Mouse (Mus musculus): Measurements from ENCODE around the gene Cds2.
"Not testable (repeated sequence)": the region's sequence is repeated elsewhere in the genome, so short reads cannot be mapped to it uniquely, and the experiment has no call there.

Gene Cds2

DNA sequence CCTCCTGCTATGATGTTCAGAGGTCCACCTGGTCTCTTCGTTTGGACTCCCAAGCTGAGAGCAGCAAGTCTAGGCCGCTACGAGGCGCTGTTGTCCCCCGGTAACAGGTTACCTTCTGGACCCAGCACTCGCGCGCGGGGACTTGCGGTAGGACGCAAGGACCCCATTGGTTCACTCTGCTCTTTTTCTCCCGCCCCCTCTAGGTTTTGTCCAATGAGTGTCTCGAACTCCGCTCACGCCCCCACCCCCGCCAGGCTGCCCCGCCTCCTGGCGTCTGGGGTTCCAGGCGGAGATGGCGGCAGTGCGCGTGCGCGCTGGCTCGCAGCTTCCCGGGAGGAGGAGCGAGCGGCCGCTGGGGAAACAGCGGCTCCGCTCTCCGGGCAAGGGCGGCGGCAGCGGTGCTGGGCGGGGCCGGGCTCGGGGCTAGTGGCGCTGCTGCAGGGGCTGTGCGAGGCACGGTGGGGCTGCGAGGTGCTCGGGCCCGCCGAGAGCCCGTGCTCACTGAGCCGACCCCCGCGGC is at the start of gene Cds2:
Cds2 (plus strand) TSS at position 270 of the 520 bp plus-strand sequence.
- DNase-seq (ENCODE audit: extremely low read depth, low read depth), result peak; percentile 94

DNA sequence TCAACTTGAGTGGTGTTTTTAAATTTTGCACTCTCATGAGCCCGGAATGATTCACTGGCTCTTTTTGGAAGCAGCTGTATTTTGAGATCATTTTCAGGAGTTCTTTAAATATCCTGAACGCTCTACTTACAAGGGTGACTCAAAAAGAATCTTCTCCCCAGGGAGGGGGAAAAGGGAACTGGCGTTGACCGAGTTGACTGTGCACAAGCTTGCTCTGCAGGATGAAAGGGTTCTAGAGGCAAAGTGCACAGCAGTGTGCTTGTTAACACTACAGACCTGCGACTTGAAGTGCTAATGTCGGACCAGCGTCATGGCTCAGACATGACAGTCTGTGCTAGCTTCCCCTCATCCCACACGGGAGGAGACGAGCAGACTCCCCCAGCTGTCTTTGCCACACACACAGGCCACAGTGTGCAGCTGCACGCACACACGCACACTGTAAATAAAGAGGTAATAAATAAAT is 41.3 kb upstream of the Cds2 start:
- no peak for DNase-seq (ENCODE audit: extremely low read depth, low read depth)

DNA sequence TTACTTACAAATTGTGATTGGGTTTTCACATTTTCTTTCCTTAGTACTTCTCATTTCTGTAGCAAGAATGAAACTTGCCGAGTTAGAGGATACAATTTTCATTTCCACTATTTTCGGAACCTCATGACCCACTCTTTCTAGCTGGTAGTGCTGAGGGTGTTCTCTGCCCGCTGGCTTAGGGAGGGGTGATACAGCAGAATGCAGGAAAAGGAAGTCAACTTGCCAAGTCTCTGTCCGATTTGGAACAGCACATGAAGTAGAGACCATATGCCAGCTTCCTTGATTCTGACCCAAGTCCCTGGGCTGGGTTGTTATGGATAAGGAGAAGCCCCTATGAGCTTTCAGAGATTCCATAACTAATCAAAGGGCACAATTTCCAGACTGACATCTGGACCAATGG is 38.6 kb upstream of the Cds2 start:
- no peak for DNase-seq (ENCODE audit: extremely low read depth, low read depth)

DNA sequence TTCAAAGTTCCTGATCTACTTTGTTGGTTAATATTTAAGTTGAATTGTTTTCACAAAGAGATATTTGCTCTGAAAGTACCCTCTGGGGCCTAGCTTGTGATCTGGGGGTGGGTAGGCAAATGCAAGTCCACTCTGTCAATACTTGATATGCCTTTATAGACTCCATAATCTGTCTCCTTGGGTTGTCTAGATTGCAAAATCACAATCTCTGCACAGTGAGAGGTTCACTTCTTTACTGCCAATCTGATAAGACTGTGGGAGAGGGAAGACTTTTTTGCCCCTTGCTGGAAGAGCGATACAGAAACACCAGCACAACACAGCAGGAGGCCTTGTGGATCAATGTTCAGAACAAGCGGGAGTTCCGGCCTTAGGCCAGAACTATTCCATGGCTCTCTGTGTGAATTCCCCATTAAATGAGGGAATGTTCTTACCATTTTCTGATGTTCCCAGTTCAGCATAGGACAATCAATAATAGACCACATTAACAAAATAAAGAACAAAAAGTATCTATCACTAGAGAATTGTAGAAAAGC is 30.5 kb upstream of the Cds2 start:
- DNase-seq (ENCODE audit: extremely low read depth, low read depth), result no peak

DNA sequence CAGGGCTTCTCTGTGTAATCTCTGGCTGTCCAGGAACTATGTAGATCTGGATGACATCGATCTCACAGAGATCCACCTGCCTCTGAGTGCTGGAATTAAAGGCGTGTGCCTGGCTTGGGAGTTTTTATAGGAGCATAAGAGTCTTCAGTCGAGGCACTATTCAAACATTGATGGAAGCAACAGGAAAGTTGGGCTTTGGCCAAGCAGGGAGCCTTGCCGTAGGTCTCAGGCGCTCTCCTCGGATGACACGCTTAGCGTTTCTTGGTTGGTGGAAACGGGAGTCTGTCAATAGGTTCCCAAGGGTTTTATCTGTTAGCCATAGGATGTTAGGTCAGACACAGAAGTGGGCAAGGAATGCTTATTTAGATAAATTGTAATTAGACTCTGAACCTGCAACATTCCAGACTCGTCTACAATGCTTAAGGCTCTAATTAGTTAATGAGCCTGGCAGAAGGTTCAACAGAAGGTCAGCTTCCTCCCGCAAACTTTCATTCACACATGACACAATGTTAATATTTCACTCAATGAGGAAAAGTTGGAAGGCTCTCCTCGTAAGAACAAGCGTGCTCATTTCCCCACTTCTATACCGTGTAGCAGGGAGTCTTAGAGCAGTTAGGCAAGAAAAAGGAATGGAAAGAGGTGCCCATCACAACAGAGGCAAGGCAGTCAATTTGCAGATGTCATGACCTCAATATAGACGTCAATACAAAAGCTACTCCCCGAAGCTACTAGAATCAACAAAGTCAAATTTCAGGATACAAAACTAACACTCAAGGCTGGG is 28.8 kb upstream of the Cds2 start:
- no peak for DNase-seq (ENCODE audit: extremely low read depth, low read depth)

DNA sequence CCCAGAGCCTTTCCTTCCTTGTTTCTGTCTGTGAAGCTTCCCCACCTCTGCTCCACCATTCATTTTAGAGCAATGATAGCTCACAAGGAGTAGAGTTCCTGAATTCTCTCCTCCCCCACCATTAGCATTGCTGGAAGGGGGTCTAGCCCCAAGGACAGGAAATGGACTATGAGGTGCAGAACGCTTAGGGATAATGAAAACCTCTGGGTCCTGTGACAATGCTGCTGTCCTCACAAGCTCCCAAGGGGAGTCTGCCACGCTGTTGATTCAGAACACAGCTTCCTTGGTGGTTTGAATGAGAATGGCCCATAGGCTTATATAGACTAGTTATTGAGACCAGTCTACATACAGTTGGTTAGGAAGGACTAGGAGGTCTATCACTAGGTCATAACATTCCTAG is 27.7 kb upstream of the Cds2 start:
- no peak for DNase-seq (ENCODE audit: extremely low read depth, low read depth)

DNA sequence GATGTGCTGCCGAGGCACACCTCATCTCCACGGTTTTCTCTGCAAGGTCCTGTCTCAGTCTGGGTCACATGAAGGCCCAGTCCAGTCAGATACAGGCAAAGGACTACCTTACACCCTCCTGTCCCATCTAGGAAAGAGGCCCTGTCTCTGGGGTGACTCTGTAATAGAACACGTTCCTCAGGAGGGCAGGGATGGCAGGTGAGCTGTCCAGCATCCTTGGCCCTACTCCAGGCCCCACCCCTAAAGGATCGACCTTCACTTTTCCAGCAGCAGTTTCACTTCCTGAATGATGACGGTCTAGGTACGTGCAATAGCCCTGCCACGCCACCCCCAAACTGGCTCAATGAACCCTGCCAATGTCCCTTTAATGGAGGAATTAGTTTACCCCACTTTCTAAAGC is 27.0 kb upstream of the Cds2 start:
- no peak for DNase-seq (ENCODE audit: extremely low read depth, low read depth)

DNA sequence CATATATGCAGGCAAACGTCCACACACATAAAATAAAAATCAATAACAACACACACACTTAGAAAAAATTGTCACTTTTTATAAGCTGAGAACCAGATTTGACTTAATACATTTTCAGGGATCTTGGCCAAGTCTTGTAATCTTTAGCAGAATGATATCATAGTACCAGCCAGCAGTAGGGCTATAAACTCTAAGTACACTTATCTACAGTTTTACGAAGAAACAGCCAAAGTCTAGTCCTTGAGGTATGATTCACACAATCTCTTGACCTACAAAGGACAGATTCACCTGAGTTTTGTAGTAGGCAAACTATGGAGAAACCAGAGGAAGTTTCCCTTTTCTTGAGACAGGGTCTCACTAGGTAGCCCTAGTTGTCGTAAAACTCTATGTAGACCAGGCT is 23.5 kb upstream of the Cds2 start:
- not testable (repeated sequence) for DNase-seq (ENCODE audit: extremely low read depth, low read depth)

DNA sequence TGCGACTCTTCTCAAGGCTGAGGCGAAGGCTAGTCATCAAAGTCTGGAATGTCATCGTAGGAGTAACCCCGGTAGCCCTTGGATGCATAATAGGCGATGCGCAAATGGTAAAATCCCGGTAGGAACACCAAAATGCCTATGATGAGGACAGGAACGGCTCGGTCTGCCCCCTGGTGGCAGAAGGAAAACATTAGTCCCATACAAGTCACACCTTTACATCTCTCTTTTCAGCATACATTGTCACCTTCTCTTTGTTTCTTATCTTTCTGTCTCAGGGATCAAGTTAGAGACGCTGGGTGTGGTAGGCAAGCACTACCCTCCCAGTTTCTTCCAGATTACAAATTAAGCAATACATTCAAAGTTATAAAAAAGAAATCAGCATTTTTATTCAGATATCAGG is 22.5 kb upstream of the Cds2 start:
- DNase-seq (ENCODE audit: extremely low read depth, low read depth), result not testable (repeated sequence)

DNA sequence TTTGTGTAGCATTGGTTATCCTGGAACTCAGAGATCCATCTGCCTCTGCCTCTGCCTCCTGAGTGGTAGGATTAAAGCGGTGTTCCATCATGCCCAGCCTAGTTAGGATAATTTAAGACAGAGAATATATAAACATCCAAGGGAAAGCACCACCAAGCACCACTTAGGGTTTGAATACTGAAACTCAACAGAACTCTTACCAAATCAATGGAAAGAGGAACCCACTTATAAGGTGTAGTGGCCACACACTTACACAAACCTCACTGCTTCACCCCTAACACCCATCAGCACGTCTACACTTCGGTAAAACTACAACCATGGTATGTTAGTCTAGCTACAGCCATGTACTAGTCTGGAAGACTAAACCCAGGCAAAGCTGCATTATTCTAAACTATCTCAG is 19.6 kb upstream of the Cds2 start:
- no peak for DNase-seq (ENCODE audit: extremely low read depth, low read depth)

DNA sequence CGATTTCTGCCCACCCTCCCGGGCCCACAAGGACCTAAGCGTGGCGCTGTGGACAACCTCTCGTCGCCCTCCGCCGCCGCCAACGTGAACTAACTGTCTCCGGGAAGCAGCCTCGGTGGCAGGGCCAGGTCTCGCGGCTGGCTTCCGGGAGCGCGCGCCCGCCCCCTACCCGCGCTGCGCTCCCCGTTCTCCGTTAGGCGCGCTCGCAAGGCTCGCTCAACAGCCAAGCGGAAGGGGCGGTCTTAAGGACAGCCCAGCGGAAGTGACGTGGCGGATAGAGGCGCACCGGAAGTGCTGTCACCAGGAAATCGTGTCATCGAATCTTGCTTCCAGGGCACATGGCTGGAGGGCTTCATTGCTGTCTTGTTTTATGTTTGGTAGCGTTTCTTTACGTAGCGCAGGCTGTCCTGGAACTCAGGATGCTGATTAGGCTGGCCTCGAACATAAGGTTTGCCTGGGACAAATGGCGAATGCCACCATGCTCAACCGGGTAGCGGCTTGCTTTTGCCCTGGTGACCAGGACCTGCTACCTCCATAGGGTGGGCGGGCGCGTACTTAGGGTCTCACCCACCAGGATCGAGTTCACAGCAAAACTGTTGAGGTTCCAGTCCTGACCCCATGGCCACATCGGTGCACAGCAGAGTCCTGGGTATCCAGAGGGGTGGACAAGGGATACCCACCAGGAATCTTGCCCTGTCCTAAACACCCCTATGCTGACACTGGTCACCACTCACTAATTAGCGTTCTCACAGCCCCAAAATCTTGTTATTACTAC is 15.2 kb upstream of the Cds2 start, which contains the start of gene Tmem230:
Tmem230 (minus strand) TSS at position 269 of the 775 bp plus-strand sequence.
- DNase-seq (ENCODE audit: extremely low read depth, low read depth), result no peak

DNA sequence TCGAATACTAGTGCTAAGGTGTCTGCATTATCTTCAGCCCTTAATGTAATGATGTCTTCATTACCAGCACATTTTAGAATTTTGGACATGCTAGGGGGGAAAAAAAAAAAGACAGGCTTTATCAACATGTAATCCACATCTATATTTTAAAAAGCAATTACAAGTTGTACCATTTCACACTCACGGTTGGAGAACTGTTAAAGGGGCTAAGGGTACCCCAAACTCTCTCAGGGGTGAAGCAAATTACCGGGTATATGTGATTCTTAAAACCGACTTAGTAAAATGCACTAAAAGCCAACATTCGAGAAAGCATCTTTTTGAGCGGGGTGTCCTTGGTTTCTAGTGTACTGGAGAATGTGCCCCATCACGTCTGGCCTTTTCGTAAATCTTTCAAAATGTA is 11.0 kb upstream of the Cds2 start:
- DNase-seq (ENCODE audit: extremely low read depth, low read depth), result no peak

DNA sequence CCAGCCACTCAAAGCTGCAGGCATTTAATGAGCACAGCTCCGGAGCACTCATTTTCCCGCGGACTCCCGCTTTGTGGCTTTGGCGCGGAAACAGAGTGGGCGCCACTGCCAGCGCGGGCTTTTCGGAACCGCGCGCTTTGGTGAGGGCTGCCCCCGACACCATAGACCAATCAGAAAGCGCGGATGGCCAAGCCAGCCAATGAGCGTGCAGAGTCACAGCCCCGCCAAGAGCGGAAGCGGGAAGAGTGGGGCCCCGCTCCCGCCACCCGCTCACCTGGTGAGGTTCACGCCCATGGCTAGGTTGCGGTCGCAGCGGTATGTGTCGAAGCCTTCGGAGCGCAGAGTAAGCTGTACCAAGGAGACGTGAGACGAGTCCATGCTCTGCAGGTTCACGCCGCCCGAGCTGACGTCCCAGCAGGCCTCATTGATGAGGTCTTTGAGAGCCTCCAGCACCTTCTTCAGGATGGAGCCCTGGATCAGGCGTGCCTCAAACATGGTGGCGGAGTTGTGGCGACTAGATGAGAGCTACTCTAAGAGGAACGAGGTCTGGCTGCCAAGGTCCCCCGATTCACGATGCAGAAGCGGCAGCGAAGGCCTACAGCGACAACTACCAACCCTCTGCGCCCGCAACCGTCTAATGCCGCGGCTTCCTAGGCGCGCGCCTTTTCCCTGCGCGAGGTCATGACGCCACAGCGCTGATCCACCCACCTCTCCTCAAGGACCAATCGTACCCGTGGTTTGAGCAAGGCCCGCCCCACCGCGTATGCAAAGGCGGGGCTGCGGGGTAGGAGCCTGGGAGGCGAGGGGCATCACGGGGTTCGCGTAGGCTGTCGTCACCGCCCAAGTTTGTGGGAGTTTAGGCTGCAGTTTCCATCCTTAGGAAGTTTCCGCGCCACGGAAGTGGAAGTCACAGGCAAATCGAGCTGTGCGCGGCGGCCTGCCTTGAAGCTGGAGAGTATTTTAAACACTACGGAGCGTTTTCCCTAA is 10.1 kb upstream of the Cds2 start, which contains the start of gene Pcna:
Pcna (minus strand) TSS at position 773 of the 987 bp plus-strand sequence.
- DNase-seq (ENCODE audit: extremely low read depth, low read depth), result peak; percentile 89

DNA sequence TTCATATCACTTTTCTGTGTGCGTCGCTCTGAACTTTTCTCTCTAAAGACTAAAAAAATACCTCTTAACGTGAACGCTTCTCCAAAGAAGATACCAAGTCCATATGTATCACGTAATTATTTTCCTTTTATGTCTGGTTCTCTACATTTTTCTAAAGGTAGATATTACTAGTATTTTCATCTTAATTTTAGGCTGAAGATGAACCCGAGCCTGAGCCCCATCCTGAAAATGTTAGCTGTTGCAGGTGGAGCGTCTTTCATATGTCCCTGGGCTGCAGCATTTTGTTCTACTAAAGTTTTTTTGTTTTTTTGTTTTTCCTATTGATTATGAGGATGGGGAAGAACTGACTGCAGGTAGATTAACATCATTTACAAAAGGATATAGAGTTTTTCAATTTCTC is 9.3 kb upstream of the Cds2 start:
- no peak for DNase-seq (ENCODE audit: extremely low read depth, low read depth)

DNA sequence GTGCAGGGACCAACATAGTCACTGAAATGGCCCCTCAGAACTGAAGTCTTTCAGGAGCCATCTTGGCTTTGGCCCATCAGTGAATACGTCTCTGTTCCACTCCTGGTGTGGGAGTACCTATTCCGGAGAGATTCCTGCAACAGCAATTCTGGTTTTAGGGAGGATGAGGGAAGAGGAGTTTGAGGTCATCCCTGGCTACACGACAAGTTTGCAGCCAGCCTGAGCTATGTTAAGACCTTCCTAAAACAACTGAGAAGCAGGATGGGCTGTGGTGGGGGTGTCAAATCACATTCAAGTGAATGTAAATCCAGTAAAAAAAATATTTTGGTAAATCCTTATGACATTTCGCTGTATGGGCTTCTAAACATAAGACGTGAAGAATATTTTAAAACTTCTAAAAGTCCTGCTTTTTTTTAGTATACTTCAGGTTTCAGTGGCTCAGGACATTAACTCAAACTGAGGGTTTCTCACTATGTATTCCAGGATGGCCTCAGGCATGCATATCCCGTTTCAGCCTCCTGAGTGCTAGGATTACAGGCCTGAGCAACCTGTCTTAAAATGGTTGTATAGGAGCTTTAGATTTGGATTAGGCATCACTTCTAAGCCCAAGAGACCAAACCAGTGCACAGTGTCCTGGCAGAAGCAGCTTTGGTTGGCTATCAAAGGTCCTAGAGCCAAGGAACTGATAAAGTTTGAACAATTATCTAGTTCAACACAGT is 5.4 kb upstream of the Cds2 start:
- DNase-seq (ENCODE audit: extremely low read depth, low read depth), result no peak

DNA sequence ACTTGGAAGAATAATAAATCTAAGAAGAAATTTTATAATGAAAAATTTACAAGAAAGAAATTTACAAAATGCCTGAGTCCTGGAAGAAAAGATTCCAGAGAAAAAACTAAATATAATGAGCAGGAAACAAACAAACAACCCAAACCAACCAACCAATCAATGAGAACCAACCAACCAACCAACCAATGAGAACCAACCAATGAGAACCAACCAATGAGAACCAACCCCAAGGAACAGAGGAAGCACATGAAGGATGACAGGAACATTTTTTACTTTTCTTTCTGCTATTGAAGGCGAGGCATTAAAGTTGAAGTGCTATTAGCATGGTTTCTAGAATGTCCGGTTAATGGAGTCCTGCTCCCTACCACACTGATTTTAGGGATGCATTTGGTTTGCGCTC is 2.3 kb upstream of the Cds2 start:
- no peak for DNase-seq (ENCODE audit: extremely low read depth, low read depth)

DNA sequence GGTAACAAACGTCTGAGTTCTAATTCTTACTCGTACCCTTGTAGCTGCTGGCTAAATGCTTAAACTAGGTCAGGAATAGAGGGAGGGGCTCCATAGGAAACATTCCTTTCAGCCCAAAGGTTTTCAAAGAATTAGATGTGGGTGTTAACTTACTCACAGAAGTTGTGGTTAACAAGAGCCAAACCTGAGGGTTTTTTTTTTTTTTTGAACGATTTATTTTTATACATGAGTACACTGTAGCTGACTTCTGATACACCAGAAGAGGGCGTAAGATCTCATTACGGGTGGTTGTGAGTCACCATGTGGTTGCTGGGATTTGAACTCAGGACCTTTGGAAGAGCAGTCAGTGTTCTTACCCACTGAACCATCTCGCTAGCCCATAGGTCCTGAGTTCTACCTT is 773 bp upstream of the Cds2 start:
- no peak for DNase-seq (ENCODE audit: extremely low read depth, low read depth)

DNA sequence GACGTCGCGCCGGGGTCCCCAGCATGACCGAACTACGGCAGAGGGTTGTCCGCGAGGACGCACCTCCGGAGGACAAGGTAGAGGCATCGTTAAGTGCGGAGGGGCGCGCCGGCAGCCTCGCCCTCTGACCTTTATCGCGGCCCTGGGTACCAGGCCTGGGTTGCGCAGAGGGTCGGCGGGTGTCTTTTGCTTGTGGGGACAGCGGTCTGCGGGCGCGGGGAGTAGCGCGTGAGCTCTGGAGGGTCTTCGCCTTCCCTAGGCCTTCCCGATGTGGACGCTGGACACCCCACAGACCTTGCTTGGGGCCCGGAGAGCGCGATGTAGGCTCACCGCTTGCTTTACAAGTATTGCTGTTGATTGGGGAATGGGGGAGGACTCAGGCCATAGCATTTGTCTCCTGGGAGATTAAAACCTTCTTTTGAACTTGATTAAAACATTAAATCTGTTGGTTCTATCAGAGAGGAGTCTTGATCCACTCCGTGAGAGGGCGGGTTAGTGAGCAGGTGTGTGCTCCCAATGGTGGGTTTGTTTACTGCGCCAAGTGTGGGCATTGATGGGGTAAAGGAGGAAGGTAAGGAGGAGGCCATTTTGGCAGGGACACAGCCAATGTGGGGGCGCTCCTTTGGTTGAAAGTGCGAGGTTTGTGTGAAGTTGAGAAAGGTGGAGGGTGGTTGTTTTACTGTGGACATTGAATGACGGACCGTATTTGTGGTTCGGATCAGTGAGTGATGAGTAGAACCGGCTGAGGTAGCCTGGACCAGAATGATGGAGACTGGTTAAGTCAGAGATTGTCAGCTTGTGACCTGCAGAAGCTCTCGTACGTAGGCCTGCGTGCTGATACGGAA is 695 bp downstream of the Cds2 start:
- DNase-seq (ENCODE audit: extremely low read depth, low read depth), result no peak

DNA sequence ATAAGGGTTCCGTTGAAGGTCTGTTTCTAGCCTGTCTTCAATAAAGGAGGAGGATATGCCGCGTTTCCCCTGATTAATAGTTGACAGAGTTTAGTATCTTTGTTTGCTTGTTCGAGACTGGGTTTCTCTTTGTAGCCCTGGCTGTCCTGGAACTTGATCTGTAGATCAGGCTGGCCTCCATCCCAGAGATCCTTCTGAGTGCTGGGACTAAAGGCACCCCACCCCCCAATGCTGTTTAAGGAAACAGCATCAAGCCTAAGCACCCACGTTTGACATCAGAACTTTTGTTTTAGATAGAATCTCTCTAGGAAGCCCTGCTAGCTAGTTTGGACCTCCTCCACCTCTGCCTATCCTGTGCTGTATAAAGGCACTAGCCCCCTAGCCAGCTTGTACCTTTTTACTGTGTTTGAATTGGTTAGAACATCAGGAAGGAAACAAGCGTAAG is 1.3 kb downstream of the Cds2 start:
- no peak for DNase-seq (ENCODE audit: extremely low read depth, low read depth)
